Mouse (Mus musculus): Measurements from ENCODE around the gene Dcun1d4.

- TF ChIP-seq CTCF (IDR thresholded peaks at IDR 0.05; ENCODE audit: low read depth, low read length): no peak
- no peak for TF ChIP-seq POLR2A (IDR thresholded peaks at IDR 0.05; ENCODE audit: borderline replicate concordance, low read depth, low read length)
These were observed 95.9 kb downstream of the Dcun1d4 start for GRCm38 (mm10) chr5:73576708-73577107.

Data from bone marrow macrophage, adult 2 months (primary cell).